Mouse (Mus musculus) CH12.LX (cell line): ENCODE results near the gene Syt12.
A peak's percentile ranks its signal among the peaks of the same experiment; 100 is the strongest.

Experiments
- CTCF ChIP-seq, 2 experiments: IDR thresholded peaks in 1 of 2; conservative IDR thresholded peaks in 1 of 2; 2 replicates each; pipeline ENCODE4 v1.5.1; 2011 to 2012; ENCODE audit warnings: low read depth in 2 of 2, low read length in 2 of 2, improper control_type of control experiment in 1 of 2, inconsistent platforms in 1 of 2, mild to moderate bottlenecking in 1 of 2, moderate library complexity in 1 of 2
- ELF1 ChIP-seq: IDR thresholded peaks from 2 replicates; pipeline ENCODE4 v1.6.1; 2014; ENCODE audit warnings: low read depth, mild to moderate bottlenecking, inconsistent platforms, low read length, improper control_type of control experiment
- EP300 ChIP-seq: IDR thresholded peaks from 2 replicates; pipeline ENCODE4 v1.6.1; 2011; ENCODE audit warnings: low read length, improper control_type of control experiment
- PAX5 ChIP-seq: IDR thresholded peaks from 2 replicates; pipeline ENCODE4 v1.6.1; 2012; ENCODE audit warnings: low read length, inconsistent platforms, mixed read lengths
- RAD21 ChIP-seq: IDR thresholded peaks from 2 replicates; pipeline ENCODE4 v1.6.1; 2011; ENCODE audit warnings: low read depth, mild to moderate bottlenecking, low read length, improper control_type of control experiment, moderate library complexity
- RCOR1 ChIP-seq: conservative IDR thresholded peaks from 2 replicates; pipeline ENCODE4 v1.6.1; 2012; ENCODE audit warnings: low read depth, mild to moderate bottlenecking, inconsistent platforms, low read length, improper control_type of control experiment
- UBTF ChIP-seq: IDR thresholded peaks from 2 replicates; pipeline ENCODE4 v1.6.1; 2012; ENCODE audit warnings: low read depth, mild to moderate bottlenecking, inconsistent platforms, low read length, improper control_type of control experiment, moderate library complexity
- USF1 ChIP-seq: IDR thresholded peaks from 2 replicates; pipeline ENCODE4 v1.6.1; 2014; ENCODE audit warnings: low read depth, mild to moderate bottlenecking, inconsistent platforms, low read length, improper control_type of control experiment
- ZMIZ1 ChIP-seq: IDR thresholded peaks from 2 replicates; pipeline ENCODE4 v1.6.1; 2012; ENCODE audit warnings: low read depth, mild to moderate bottlenecking, inconsistent platforms, low read length, improper control_type of control experiment

- TF ChIP-seq RAD21 (peak; percentile 70), CTCF (conservative IDR thresholded peaks at IDR 0.05 in 1 of 2, IDR thresholded peaks at IDR 0.05 in 1 of 2; ENCODE audit: low read depth in 2 of 2, low read length in 2 of 2) (peak; percentile 46 to 86), ELF1 (no peak), RCOR1 (no peak), EP300 (no peak), PAX5 (no peak), ZMIZ1 (no peak), USF1 (no peak), UBTF (no peak)
These were observed 34.8 kb downstream of the Syt12 start for GRCm38 (mm10) chr19:4442408-4442807.
